ENCODE assay signal across 8 mouse cellular contexts in genomic region chr5:109923261-109924071, GRCm38 (mm10). TPM values are rescaled to one million over a fixed set of nuclear protein-coding genes. Genes with fewer than 3 reads are reported as not detected.
A peak's percentile ranks its signal among the peaks of the same experiment; 100 is the strongest.
DNase-seq lines count a peak whose midpoint lies in the region; ATAC-seq lines count a peak whose summit lies in the region.
"Not testable (repeated sequence)": the region's sequence is repeated elsewhere in the genome, so short reads cannot be mapped to it uniquely, and the experiment has no call there.

Gene Gm15446, plus strand, starts transcription at chr5:109923400.

- peak within 1 kb of the TSS; percentile 61 for H3K4me3 ChIP-seq in lung, embryonic 16.5 days (ENCODE audit: low read length)

- H3K9me3 ChIP-seq in lung, embryonic 16.5 days (ENCODE audit: control insufficient read depth, low read length), result not testable (repeated sequence)

- not testable (repeated sequence) for H3K27me3 ChIP-seq in lung, embryonic 16.5 days (ENCODE audit: control insufficient read depth, insufficient read depth, low read depth, low read length)

- H3K27ac ChIP-seq in lung, embryonic 16.5 days (ENCODE audit: low read length), result not testable (repeated sequence)

- WGBS in lung, embryonic 16.5 days, result 0% methylated on average over 22 of the region's 22 CpGs

- DNase-seq in MEL-GATA-1-ER (ENCODE audit: extremely low read depth, low read depth), result peak; percentile 73
- DNase-seq in cerebellum, adult 8-10 months, result peak; percentile 87
- peak; percentile 71 for DNase-seq in forelimb bud, embryonic 11.5 days (ENCODE audit: low read depth, low spot score)
- peak; percentile 89 for DNase-seq in layer of hippocampus, adult 9-10 months (ENCODE audit: low spot score)
- DNase-seq in ovary, postnatal 10 days (ENCODE audit: low spot score), result peak; percentile 76
- DNase-seq in thymus, postnatal 10 days (ENCODE audit: low spot score in 2 of 2), result peak; percentile 79 to 81

- not testable (repeated sequence) for H3K4me1 ChIP-seq in lung, embryonic 16.5 days (replicated peaks; ENCODE audit: control insufficient read depth, insufficient read depth, low read length)

- peak; percentile 99 to 100 for ATAC-seq in hematopoietic stem cell, adult 5-6 weeks (replicated peaks in 1 of 2; ENCODE audit: insufficient read depth in 1 of 2, low FRiP score in 2 of 2, low TSS enrichment in 1 of 2, low read depth in 1 of 2, poor library complexity in 2 of 2, severe bottlenecking in 2 of 2)
- peak; percentile 99 for ATAC-seq in lung, embryonic 16.5 days (ENCODE audit: low read depth)

- peak within 1 kb of the TSS; percentile 50 for H3K4me2 ChIP-seq in lung, embryonic 16.5 days (ENCODE audit: low read depth, low read length)

- not testable (repeated sequence) for H3K36me3 ChIP-seq in lung, embryonic 16.5 days (ENCODE audit: control insufficient read depth, insufficient read depth, low read length)

- peak within 1 kb of the TSS; percentile 67 for H3K9ac ChIP-seq in lung, embryonic 16.5 days (ENCODE audit: low read length)

RNA-seq across cellular contexts. Expression of gene Gm15446, which starts in this region (rescaled TPM):
- 115 and 132 TPM in 2 replicates for total RNA-seq in hematopoietic stem cell, adult 5-6 weeks (2017)
- 0.48 and 0.68 TPM in 2 replicates for polyA plus RNA-seq in lung, embryonic 16.5 days (2015; fragmentation: Nextera tagmentation; extraction: Ambion mirVana)

Comparison
In these comparisons a context has a peak if more than half of its experiments do, and no peak if none do; other contexts are left out.
1. Peak in ATAC-seq, H3K4me3 ChIP-seq, H3K9ac ChIP-seq and H3K4me2 ChIP-seq in lung, embryonic 16.5 days; RNA of the gene not detected or under 1 TPM.